Mouse (Mus musculus): ENCODE results near the gene Fbxl17. TPM values are rescaled to one million over a fixed set of nuclear protein-coding genes. Genes with fewer than 3 reads are reported as not detected.

Fbxl17 gene
- polyA plus RNA-seq, 1 experiment from 2014 or later, result 7.5 TPM

GRCm38 (mm10) chr17:63324039-63324438, 175.8 kb downstream of the Fbxl17 start:
- Histone ChIP-seq H3K27me3 (no peaks in the 10 kb centered on the region), H3K9me3 (replicated peaks) (no peaks in the 10 kb centered on the region), H3K27ac (replicated peaks) (no peak overlapping the region), H3K4me1 (peaks cover 8% of the 10 kb centered on the region; the same call in 1 of the 2 replicates), H3K4me2 (replicated peaks) (no peak overlapping the region), H3K9ac (no peak overlapping the region), H3K4me3 (replicated peaks) (no peak overlapping the region), H3K36me3 (no peaks in the 10 kb centered on the region)
- WGBS, result 20% methylated on average over 2 of the region's 2 CpGs
- no peak for ATAC-seq (ENCODE audit: insufficient number of reproducible peaks, low FRiP score, low TSS enrichment, low read depth)

GRCm38 (mm10) chr17:63322846-63323245, 177.0 kb downstream of the Fbxl17 start:
- H3K27ac ChIP-seq (replicated peaks), result no peak overlapping the region
- peaks cover 10% of the 10 kb centered on the region; the same call in 1 of the 2 replicates for H3K4me1 ChIP-seq
- ATAC-seq (ENCODE audit: insufficient number of reproducible peaks, low FRiP score, low TSS enrichment, low read depth), result no peak
- no peak overlapping the region for H3K9ac ChIP-seq
- H3K9me3 ChIP-seq (replicated peaks), result no peaks in the 10 kb centered on the region
- H3K4me3 ChIP-seq (replicated peaks), result no peak overlapping the region
- H3K27me3 ChIP-seq, result no peaks in the 10 kb centered on the region
- WGBS, result 78% methylated on average over 7 of the region's 7 CpGs
- no peak overlapping the region for H3K4me2 ChIP-seq (replicated peaks)
- H3K36me3 ChIP-seq, result no peaks in the 10 kb centered on the region

- Histone ChIP-seq H3K27me3 (no peaks in the 10 kb centered on the region), H3K9ac (no peak overlapping the region), H3K4me3 (replicated peaks) (no peak overlapping the region), H3K4me1 (peaks cover 17% of the 10 kb centered on the region; the same call in 1 of the 2 replicates), H3K9me3 (replicated peaks) (no peaks in the 10 kb centered on the region), H3K27ac (replicated peaks) (no peak overlapping the region), H3K4me2 (replicated peaks) (no peak overlapping the region), H3K36me3 (no peaks in the 10 kb centered on the region)
- 17% methylated on average over 5 of the region's 5 CpGs for WGBS
- ATAC-seq (ENCODE audit: insufficient number of reproducible peaks, low FRiP score, low TSS enrichment, low read depth), result no peak
Measured at GRCm38 (mm10) chr17:63321290-63321689, 178.5 kb downstream of the Fbxl17 start.

GRCm38 (mm10) chr17:63317518-63317917, 182.3 kb downstream of the Fbxl17 start:
- Histone ChIP-seq H3K27ac (replicated peaks) (no peak overlapping the region), H3K36me3 (no peaks in the 10 kb centered on the region), H3K9me3 (replicated peaks) (no peaks in the 10 kb centered on the region), H3K4me2 (replicated peaks) (no peak overlapping the region), H3K27me3 (no peaks in the 10 kb centered on the region), H3K9ac (no peak overlapping the region), H3K4me1 (peaks cover 24% of the 10 kb centered on the region; the same call in 1 of the 2 replicates), H3K4me3 (replicated peaks) (no peak overlapping the region)
- no peak for ATAC-seq (ENCODE audit: insufficient number of reproducible peaks, low FRiP score, low TSS enrichment, low read depth)
- WGBS, result 32% methylated on average over 7 of the region's 7 CpGs

- Histone ChIP-seq H3K27me3 (no peaks in the 10 kb centered on the region), H3K9me3 (replicated peaks) (no peaks in the 10 kb centered on the region), H3K27ac (replicated peaks) (no peak overlapping the region), H3K4me1 (peaks cover 16% of the 10 kb centered on the region; the same call in 1 of the 2 replicates), H3K36me3 (no peaks in the 10 kb centered on the region), H3K4me3 (replicated peaks) (no peak overlapping the region), H3K4me2 (replicated peaks) (no peak overlapping the region), H3K9ac (no peak overlapping the region)
- ATAC-seq (ENCODE audit: insufficient number of reproducible peaks, low FRiP score, low TSS enrichment, low read depth), result no peak
- 61% methylated on average over 12 of the region's 12 CpGs for WGBS
Measured at GRCm38 (mm10) chr17:63315646-63316480, 184.0 kb downstream of the Fbxl17 start.

- H3K27ac ChIP-seq (replicated peaks), result no peak overlapping the region
- H3K9me3 ChIP-seq (replicated peaks), result no peaks in the 10 kb centered on the region
- no peak overlapping the region for H3K9ac ChIP-seq
- H3K4me1 ChIP-seq, result peaks cover 14% of the 10 kb centered on the region; the same call in 1 of the 2 replicates
- ATAC-seq (ENCODE audit: insufficient number of reproducible peaks, low FRiP score, low TSS enrichment, low read depth), result no peak
- H3K4me3 ChIP-seq (replicated peaks), result no peak overlapping the region
- H3K36me3 ChIP-seq, result no peaks in the 10 kb centered on the region
- 88% methylated on average over 3 of the region's 3 CpGs for WGBS
- H3K4me2 ChIP-seq (replicated peaks), result no peak overlapping the region
- no peaks in the 10 kb centered on the region for H3K27me3 ChIP-seq
Measured at GRCm38 (mm10) chr17:63312804-63313203, 187.0 kb downstream of the Fbxl17 start.

GRCm38 (mm10) chr17:63312330-63312729, 187.5 kb downstream of the Fbxl17 start:
- Histone ChIP-seq H3K9me3 (replicated peaks) (no peaks in the 10 kb centered on the region), H3K4me2 (replicated peaks) (no peak overlapping the region), H3K27me3 (no peaks in the 10 kb centered on the region), H3K36me3 (no peaks in the 10 kb centered on the region), H3K4me1 (peaks cover 9% of the 10 kb centered on the region; the same call in 1 of the 2 replicates), H3K27ac (replicated peaks) (no peak overlapping the region), H3K4me3 (replicated peaks) (no peak overlapping the region), H3K9ac (no peak overlapping the region)
- no peak for ATAC-seq (ENCODE audit: insufficient number of reproducible peaks, low FRiP score, low TSS enrichment, low read depth)
- 92% methylated on average over 10 of the region's 10 CpGs for WGBS

GRCm38 (mm10) chr17:63311613-63312012, 188.2 kb downstream of the Fbxl17 start:
- Histone ChIP-seq H3K27ac (replicated peaks) (no peak overlapping the region), H3K36me3 (no peaks in the 10 kb centered on the region), H3K9me3 (replicated peaks) (no peaks in the 10 kb centered on the region), H3K4me3 (replicated peaks) (no peak overlapping the region), H3K4me1 (peaks cover 8% of the 10 kb centered on the region; the same call in 1 of the 2 replicates), H3K27me3 (no peaks in the 10 kb centered on the region), H3K9ac (no peak overlapping the region), H3K4me2 (replicated peaks) (no peak overlapping the region)
- ATAC-seq (ENCODE audit: insufficient number of reproducible peaks, low FRiP score, low TSS enrichment, low read depth), result no peak
- WGBS, result 76% methylated on average over 3 of the region's 3 CpGs

GRCm38 (mm10) chr17:63310021-63310420, 189.8 kb downstream of the Fbxl17 start:
- H3K9me3 ChIP-seq (replicated peaks), result no peaks in the 10 kb centered on the region
- H3K36me3 ChIP-seq, result no peaks in the 10 kb centered on the region
- no peaks in the 10 kb centered on the region for H3K27me3 ChIP-seq
- no peaks in the 10 kb centered on the region for H3K4me1 ChIP-seq
- no peak overlapping the region for H3K4me2 ChIP-seq (replicated peaks)
- ATAC-seq (ENCODE audit: insufficient number of reproducible peaks, low FRiP score, low TSS enrichment, low read depth), result no peak
- H3K9ac ChIP-seq, result no peak overlapping the region
- WGBS, result 57% methylated on average over 3 of the region's 3 CpGs
- H3K4me3 ChIP-seq (replicated peaks), result no peak overlapping the region
- no peak overlapping the region for H3K27ac ChIP-seq (replicated peaks)

GRCm38 (mm10) chr17:63303862-63304261, 196.0 kb downstream of the Fbxl17 start:
- H3K27ac ChIP-seq (replicated peaks), result no peak overlapping the region
- no peaks in the 10 kb centered on the region for H3K36me3 ChIP-seq
- H3K4me3 ChIP-seq (replicated peaks), result no peak overlapping the region
- H3K9me3 ChIP-seq (replicated peaks), result no peaks in the 10 kb centered on the region
- ATAC-seq (ENCODE audit: insufficient number of reproducible peaks, low FRiP score, low TSS enrichment, low read depth), result no peak
- no peak overlapping the region for H3K9ac ChIP-seq
- H3K4me1 ChIP-seq, result no peaks in the 10 kb centered on the region
- no peak overlapping the region for H3K4me2 ChIP-seq (replicated peaks)
- 70% methylated on average over 4 of the region's 4 CpGs for WGBS
- H3K27me3 ChIP-seq, result no peaks in the 10 kb centered on the region

GRCm38 (mm10) chr17:63301822-63302393, 197.9 kb downstream of the Fbxl17 start:
- Histone ChIP-seq H3K36me3 (no peaks in the 10 kb centered on the region), H3K9ac (no peak overlapping the region), H3K4me2 (replicated peaks) (no peak overlapping the region), H3K4me3 (replicated peaks) (no peak overlapping the region), H3K27me3 (no peaks in the 10 kb centered on the region), H3K27ac (replicated peaks) (no peak overlapping the region), H3K4me1 (no peaks in the 10 kb centered on the region), H3K9me3 (replicated peaks) (no peaks in the 10 kb centered on the region)
- WGBS, result 56% methylated on average over 12 of the region's 12 CpGs
- ATAC-seq (ENCODE audit: insufficient number of reproducible peaks, low FRiP score, low TSS enrichment, low read depth), result no peak
